Mouse (Mus musculus): ENCODE data around the gene Furin.

DNA sequence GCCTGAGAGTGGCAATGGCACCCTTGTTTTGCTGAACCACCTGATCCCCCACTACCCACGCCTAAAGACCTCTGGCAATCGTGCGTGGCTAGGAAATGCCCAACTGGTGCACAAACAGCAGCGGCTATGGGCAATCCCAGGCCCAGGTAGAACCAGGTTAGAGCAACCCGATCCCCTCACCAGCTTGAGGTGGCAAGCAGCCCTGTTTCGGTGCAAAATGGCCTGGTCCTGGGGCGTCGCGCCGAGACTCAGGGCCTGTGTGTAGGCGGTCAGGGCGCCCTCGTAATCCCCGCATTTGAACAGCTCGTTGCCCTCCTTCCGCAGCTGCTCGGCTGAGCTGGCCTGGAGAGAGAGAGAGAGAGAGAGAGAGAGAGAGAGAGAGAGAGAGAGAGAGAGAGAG, 65.9 kb downstream of the Furin start:
- TF ChIP-seq CTCF (IDR thresholded peaks at IDR 0.05; ENCODE audit: low read depth, low read length): no peak
- no peak for TF ChIP-seq POLR2A (IDR thresholded peaks at IDR 0.05; ENCODE audit: borderline replicate concordance, low read depth, low read length)

All from bone marrow macrophage, adult 2 months (primary cell).